Mouse (Mus musculus) left cerebral cortex, adult 18-20 months (tissue): Measurements from ENCODE around the gene Ccdc65. TPM values are rescaled to one million over a fixed set of nuclear protein-coding genes. Genes with fewer than 3 reads are reported as not detected.
A peak's percentile ranks its signal among the peaks of the same experiment; 100 is the strongest.

Source experiments
- DNase-seq, 2 experiments: peaks; one replicate each; pipeline ENCODE4 v3.0.0; 2021 to 2022; ENCODE audit warnings: low spot score in 2 of 2, mixed read lengths in 1 of 2
- total RNA-seq, 2 experiments: library from RNA; stranded (reverse); gene quantifications; 2 replicates each; pipeline ENCODE4 v1.2.3; 2021

The Ccdc65 gene
- total RNA-seq, 2 experiments from 2014 or later = 9.5 to 10.5 TPM

DNA sequence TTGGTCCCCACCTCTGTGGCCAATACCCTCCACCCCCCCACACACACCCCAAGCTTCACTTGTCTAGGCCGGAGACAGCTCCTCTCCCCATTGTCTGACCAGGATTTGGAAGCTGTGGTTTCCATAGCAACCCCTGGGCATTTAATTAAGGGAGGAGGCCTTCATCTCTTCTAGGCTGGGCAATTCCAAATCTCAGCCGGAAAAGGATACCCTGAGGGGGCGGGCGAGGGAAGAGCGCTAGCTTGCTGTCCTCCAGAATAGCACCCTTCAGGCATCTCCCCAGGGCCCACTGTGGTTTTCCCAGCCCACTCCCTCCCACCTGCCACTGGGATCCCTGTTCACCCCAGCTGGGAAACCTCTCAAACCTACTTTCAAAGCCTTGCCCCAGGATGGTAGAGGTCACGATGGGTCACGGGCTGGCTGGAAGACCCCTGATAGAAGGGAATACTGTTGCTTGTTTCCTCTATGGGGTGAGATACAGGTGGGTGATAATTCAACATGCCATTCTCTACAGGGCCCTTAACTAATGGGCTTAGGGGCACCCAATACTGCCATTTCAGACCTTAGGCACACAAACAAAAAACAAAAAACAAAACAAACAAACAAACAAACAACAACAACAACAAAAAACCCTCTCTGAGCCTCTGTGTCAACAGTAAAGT lies 16.4 kb upstream of the Ccdc65 start:
- DNase-seq = peak; percentile 44 to 64

DNA sequence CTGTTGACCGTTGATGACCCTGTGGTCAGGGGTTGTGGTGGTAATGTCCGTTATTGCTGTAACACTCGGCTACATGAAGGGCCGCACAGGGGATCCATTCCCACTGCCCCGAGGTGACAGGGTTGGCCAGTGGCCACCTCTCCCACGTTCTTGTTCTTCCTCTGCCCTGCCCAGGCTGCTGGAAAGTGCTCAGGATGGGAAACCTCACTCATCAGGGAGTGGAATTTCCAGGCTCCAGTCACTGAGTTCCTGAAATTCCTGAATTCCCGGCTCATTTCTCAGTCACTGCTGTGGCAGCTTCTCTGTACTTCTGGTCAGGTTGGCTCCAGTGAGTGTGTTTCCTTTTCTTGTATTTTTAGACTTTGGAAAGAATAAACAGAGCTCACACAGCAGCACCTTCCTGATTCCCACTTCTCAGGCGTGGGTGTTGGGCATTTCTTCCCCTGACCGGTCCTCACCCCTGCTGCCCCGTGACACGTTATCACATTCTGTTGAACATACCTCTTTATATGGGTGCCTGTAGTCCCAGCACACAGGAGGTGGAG lies 15.8 kb upstream of the Ccdc65 start:
- DNase-seq = no peak

- no peak for DNase-seq
Observed at GRCm38 (mm10) chr15:98695726-98696125, 12.3 kb upstream of the Ccdc65 start.

- no peak for DNase-seq
Observed at GRCm38 (mm10) chr15:98696216-98696615, 11.8 kb upstream of the Ccdc65 start.

GRCm38 (mm10) chr15:98699190-98700105 lies 8.6 kb upstream of the Ccdc65 start:
- DNase-seq = peak; percentile 96 to 97

- no peak for DNase-seq
Observed at GRCm38 (mm10) chr15:98704312-98704711, 3.7 kb upstream of the Ccdc65 start.

- peak; percentile 80 to 86 for DNase-seq
Observed at GRCm38 (mm10) chr15:98710442-98710841, 2.4 kb downstream of the Ccdc65 start.

GRCm38 (mm10) chr15:98714230-98714652 lies 6.2 kb downstream of the Ccdc65 start:
- no peak for DNase-seq

GRCm38 (mm10) chr15:98717301-98717700 lies 9.3 kb downstream of the Ccdc65 start:
- no peak for DNase-seq

- no peak for DNase-seq
Observed at GRCm38 (mm10) chr15:98722191-98722590, 14.2 kb downstream of the Ccdc65 start.

GRCm38 (mm10) chr15:98722854-98723253 lies 14.8 kb downstream of the Ccdc65 start:
- no peak for DNase-seq

GRCm38 (mm10) chr15:98724441-98724840 lies 16.4 kb downstream of the Ccdc65 start:
- DNase-seq = no peak

GRCm38 (mm10) chr15:98726079-98726478 lies 18.1 kb downstream of the Ccdc65 start:
- no peak for DNase-seq

- no peak for DNase-seq
Observed at GRCm38 (mm10) chr15:98726746-98727145, 18.7 kb downstream of the Ccdc65 start.

DNA sequence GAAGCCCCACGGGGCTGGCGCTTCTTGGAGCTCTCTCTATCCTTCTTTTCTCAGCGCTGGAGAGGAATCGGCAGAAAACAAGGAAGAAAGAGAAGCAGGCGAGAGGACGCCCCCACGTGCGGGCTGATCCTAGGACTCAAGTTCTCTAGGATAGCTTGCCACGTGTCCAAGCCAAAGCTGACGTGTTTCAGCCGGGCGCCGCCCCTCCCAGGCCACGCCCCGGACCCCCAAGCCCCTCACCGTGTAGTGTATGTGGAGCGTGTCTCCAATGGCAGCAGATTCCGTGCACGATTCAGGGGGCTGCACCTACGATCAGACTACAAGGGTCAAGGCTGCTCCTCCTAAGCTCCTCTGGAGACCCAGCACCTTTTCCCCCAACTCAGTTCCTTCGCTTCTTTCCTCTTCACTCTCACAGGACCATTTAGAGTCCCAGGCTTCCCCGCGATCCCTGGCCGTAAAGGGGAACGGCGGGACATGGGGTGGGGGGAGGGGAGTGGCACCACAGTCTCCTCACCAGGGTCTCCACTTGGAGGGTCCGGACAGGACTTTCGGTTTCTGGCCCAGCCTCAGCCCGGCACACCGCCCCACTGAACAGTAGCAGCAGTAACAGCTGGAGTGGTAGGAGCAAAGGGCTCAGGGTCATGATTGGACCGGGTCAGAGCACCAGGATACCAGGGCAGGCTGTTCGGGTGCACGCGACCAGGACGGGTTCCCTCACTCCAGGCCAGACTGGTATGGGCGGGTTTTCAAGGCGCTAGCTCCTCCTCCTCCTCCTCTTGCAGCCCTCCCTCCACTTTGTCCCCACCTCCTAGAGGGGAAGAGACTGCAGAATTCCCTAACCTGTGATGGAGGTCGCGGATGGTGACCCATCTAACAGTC lies 19.7 kb downstream of the Ccdc65 start, which contains the start of gene Fkbp11:
TSS of gene Fkbp11 (minus strand) at position 756 of the 879 bp plus-strand sequence.
- DNase-seq = peak; percentile 19 to 38

DNA sequence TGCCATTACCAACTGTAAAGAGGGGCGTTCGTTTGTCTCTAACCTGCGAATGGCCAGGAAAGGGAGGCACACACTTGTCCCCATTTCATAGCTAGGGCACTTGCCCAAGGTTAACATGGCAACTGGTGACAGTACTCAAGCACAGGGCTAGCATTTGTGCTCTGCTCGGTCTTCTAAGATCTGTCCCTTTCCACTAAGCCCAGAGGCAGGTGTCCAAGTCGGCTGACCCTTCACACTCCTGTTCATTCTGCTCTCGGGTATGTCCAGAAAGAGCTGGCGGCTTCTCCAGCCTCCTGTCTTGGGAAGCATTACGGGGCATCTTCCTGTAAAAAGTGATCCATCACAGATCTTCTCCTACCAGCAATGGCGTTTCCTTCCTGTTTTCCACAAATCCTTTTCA lies 20.4 kb downstream of the Ccdc65 start:
- DNase-seq = no peak

GRCm38 (mm10) chr15:98729791-98730545 lies 22.0 kb downstream of the Ccdc65 start:
- no peak for DNase-seq

GRCm38 (mm10) chr15:98730790-98731189 lies 22.8 kb downstream of the Ccdc65 start:
- no peak for DNase-seq

- no peak for DNase-seq
Observed at GRCm38 (mm10) chr15:98732006-98732531, 24.1 kb downstream of the Ccdc65 start.

GRCm38 (mm10) chr15:98733370-98733769 lies 25.4 kb downstream of the Ccdc65 start:
- no peak for DNase-seq
